Mouse (Mus musculus): ENCODE measurements around the gene Cmtm4. TPM values are rescaled to one million over a fixed set of nuclear protein-coding genes. Genes with fewer than 3 reads are reported as not detected.

The Cmtm4 gene
- polyA plus RNA-seq, 1 experiment: 1.2 TPM

GRCm38 (mm10) chr8:104434826-104435354 is 39.3 kb upstream of the Cmtm4 start:
- Histone ChIP-seq H3K9me3 (no peaks in the 10 kb centered on the region), H3K36me3 (replicated peaks; ENCODE audit: low read length) (peaks cover 99% of the 10 kb centered on the region), H3K4me3 (replicated peaks) (no peak overlapping the region), H3K4me1 (peaks cover 26% of the 10 kb centered on the region), H3K27me3 (replicated peaks) (no peaks in the 10 kb centered on the region)
- no peak for TF ChIP-seq FLI1 (IDR thresholded peaks at IDR 0.05; ENCODE audit: low read length)
- TF ChIP-seq GATA1 (IDR thresholded peaks at IDR 0.05; ENCODE audit: borderline replicate concordance, low read length): no peak

- Histone ChIP-seq H3K9me3 (no peaks in the 10 kb centered on the region), H3K36me3 (replicated peaks; ENCODE audit: low read length) (peaks cover 99% of the 10 kb centered on the region), H3K27me3 (replicated peaks) (no peaks in the 10 kb centered on the region), H3K4me1 (peaks cover 21% of the 10 kb centered on the region), H3K4me3 (replicated peaks) (no peak overlapping the region)
- TF ChIP-seq GATA1 (IDR thresholded peaks at IDR 0.05; ENCODE audit: borderline replicate concordance, low read length) (no peak), FLI1 (IDR thresholded peaks at IDR 0.05; ENCODE audit: low read length) (no peak)
Measured at GRCm38 (mm10) chr8:104434275-104434674, 38.7 kb upstream of the Cmtm4 start.

GRCm38 (mm10) chr8:104433191-104433842 is 37.7 kb upstream of the Cmtm4 start:
- no peaks in the 10 kb centered on the region for H3K9me3 ChIP-seq
- H3K4me1 ChIP-seq: peaks cover 21% of the 10 kb centered on the region
- no peak overlapping the region for H3K4me3 ChIP-seq (replicated peaks)
- no peaks in the 10 kb centered on the region for H3K27me3 ChIP-seq (replicated peaks)
- TF ChIP-seq FLI1 (IDR thresholded peaks at IDR 0.05; ENCODE audit: low read length) (no peak), GATA1 (IDR thresholded peaks at IDR 0.05; ENCODE audit: borderline replicate concordance, low read length) (no peak)
- peaks cover 99% of the 10 kb centered on the region for H3K36me3 ChIP-seq (replicated peaks; ENCODE audit: low read length)

- Histone ChIP-seq H3K4me3 (replicated peaks) (no peak overlapping the region), H3K27me3 (replicated peaks) (no peaks in the 10 kb centered on the region), H3K36me3 (replicated peaks; ENCODE audit: low read length) (peaks cover 99% of the 10 kb centered on the region), H3K4me1 (peaks cover 22% of the 10 kb centered on the region), H3K9me3 (no peaks in the 10 kb centered on the region)
- no peak for TF ChIP-seq FLI1 (IDR thresholded peaks at IDR 0.05; ENCODE audit: low read length)
- no peak for TF ChIP-seq GATA1 (IDR thresholded peaks at IDR 0.05; ENCODE audit: borderline replicate concordance, low read length)
Measured at GRCm38 (mm10) chr8:104432656-104433055, 37.0 kb upstream of the Cmtm4 start.

- peaks cover 22% of the 10 kb centered on the region for H3K4me1 ChIP-seq
- H3K9me3 ChIP-seq: no peaks in the 10 kb centered on the region
- no peaks in the 10 kb centered on the region for H3K27me3 ChIP-seq (replicated peaks)
- no peak overlapping the region for H3K4me3 ChIP-seq (replicated peaks)
- H3K36me3 ChIP-seq (replicated peaks; ENCODE audit: low read length): peaks cover 99% of the 10 kb centered on the region
- no peak for TF ChIP-seq FLI1 (IDR thresholded peaks at IDR 0.05; ENCODE audit: low read length)
- TF ChIP-seq GATA1 (IDR thresholded peaks at IDR 0.05; ENCODE audit: borderline replicate concordance, low read length): no peak
Measured at GRCm38 (mm10) chr8:104430230-104430629, 34.6 kb upstream of the Cmtm4 start.

GRCm38 (mm10) chr8:104427703-104428102 is 32.1 kb upstream of the Cmtm4 start:
- Histone ChIP-seq H3K9me3 (no peaks in the 10 kb centered on the region), H3K4me3 (replicated peaks) (no peak overlapping the region), H3K27me3 (replicated peaks) (no peaks in the 10 kb centered on the region), H3K4me1 (peaks cover 21% of the 10 kb centered on the region), H3K36me3 (replicated peaks; ENCODE audit: low read length) (peaks cover 98% of the 10 kb centered on the region)
- no peak for TF ChIP-seq FLI1 (IDR thresholded peaks at IDR 0.05; ENCODE audit: low read length)
- TF ChIP-seq GATA1 (IDR thresholded peaks at IDR 0.05; ENCODE audit: borderline replicate concordance, low read length): no peak

- Histone ChIP-seq H3K4me3 (replicated peaks) (no peak overlapping the region), H3K9me3 (no peaks in the 10 kb centered on the region), H3K27me3 (replicated peaks) (no peaks in the 10 kb centered on the region), H3K36me3 (replicated peaks; ENCODE audit: low read length) (peaks cover 98% of the 10 kb centered on the region), H3K4me1 (peaks cover 40% of the 10 kb centered on the region)
- TF ChIP-seq GATA1 (IDR thresholded peaks at IDR 0.05; ENCODE audit: borderline replicate concordance, low read length) (no peak), FLI1 (IDR thresholded peaks at IDR 0.05; ENCODE audit: low read length) (no peak)
Measured at GRCm38 (mm10) chr8:104422313-104422712, 26.7 kb upstream of the Cmtm4 start.

GRCm38 (mm10) chr8:104416022-104416421 is 20.4 kb upstream of the Cmtm4 start:
- H3K36me3 ChIP-seq (replicated peaks; ENCODE audit: low read length): peaks cover 51% of the 10 kb centered on the region
- peaks cover under 1% of the 10 kb centered on the region for H3K27me3 ChIP-seq (replicated peaks)
- no peaks in the 10 kb centered on the region for H3K9me3 ChIP-seq
- TF ChIP-seq GATA1 (IDR thresholded peaks at IDR 0.05; ENCODE audit: borderline replicate concordance, low read length) (no peak), FLI1 (IDR thresholded peaks at IDR 0.05; ENCODE audit: low read length) (no peak)
- H3K4me1 ChIP-seq: peaks cover 19% of the 10 kb centered on the region
- no peak overlapping the region for H3K4me3 ChIP-seq (replicated peaks)

- TF ChIP-seq GATA1 (IDR thresholded peaks at IDR 0.05; ENCODE audit: borderline replicate concordance, low read length) (no peak), FLI1 (IDR thresholded peaks at IDR 0.05; ENCODE audit: low read length) (no peak)
- no peak overlapping the region for H3K4me3 ChIP-seq (replicated peaks)
- peaks cover 11% of the 10 kb centered on the region for H3K27me3 ChIP-seq (replicated peaks)
- peaks cover 10% of the 10 kb centered on the region for H3K4me1 ChIP-seq
- H3K36me3 ChIP-seq (replicated peaks; ENCODE audit: low read length): peaks cover 33% of the 10 kb centered on the region
- H3K9me3 ChIP-seq: 0 out of 2 replicates have a peak, but pooled peaks cover 7% of the 10 kb centered on the region
Measured at GRCm38 (mm10) chr8:104414204-104414603, 18.6 kb upstream of the Cmtm4 start.

- peaks cover 12% of the 10 kb centered on the region for H3K4me1 ChIP-seq
- peaks cover 16% of the 10 kb centered on the region for H3K27me3 ChIP-seq (replicated peaks)
- TF ChIP-seq GATA1 (IDR thresholded peaks at IDR 0.05; ENCODE audit: borderline replicate concordance, low read length) (no peak), FLI1 (IDR thresholded peaks at IDR 0.05; ENCODE audit: low read length) (no peak)
- H3K36me3 ChIP-seq (replicated peaks; ENCODE audit: low read length): peaks cover 28% of the 10 kb centered on the region
- H3K4me3 ChIP-seq (replicated peaks): no peak overlapping the region
- 0 out of 2 replicates have a peak, but pooled peaks cover 7% of the 10 kb centered on the region for H3K9me3 ChIP-seq
Measured at GRCm38 (mm10) chr8:104413770-104414169, 18.2 kb upstream of the Cmtm4 start.

All from megakaryocyte, embryonic 14.5 days (primary cell).